Mouse (Mus musculus): ENCODE data around the gene Dhx57. TPM values are rescaled to one million over a fixed set of nuclear protein-coding genes. Genes with fewer than 3 reads are reported as not detected.
A peak's percentile ranks its signal among the peaks of the same experiment; 100 is the strongest.

Dhx57 gene
- polyA plus RNA-seq, 1 experiment from 2014 or later = 1.9 TPM

DNA sequence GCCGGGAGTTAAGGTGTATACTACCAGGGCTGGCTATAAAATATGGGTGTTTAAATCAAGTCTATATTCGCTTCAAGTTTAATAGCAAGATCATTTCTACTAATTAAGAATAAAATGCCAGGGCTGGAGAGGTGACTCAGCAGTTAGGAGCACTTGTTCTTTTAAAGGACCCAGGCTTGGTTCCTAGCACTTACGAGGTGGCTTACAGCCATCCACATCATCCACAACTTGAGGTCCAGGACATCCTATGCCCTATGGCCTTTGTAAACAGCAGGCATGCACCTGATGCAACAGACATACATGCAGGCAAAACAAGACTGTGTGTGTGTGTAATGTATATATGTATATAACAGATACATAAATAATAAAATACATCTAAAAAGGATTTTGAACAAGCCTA is 22.1 kb downstream of the Dhx57 start:
- TF ChIP-seq CTCF (IDR thresholded peaks at IDR 0.05; ENCODE audit: low read depth) = no peak
- no peak for TF ChIP-seq EP300 (IDR thresholded peaks at IDR 0.05; ENCODE audit: low read depth)
- 88% methylated on average over 3 of the region's 3 CpGs for WGBS (ENCODE audit: insufficient replicate concordance)

DNA sequence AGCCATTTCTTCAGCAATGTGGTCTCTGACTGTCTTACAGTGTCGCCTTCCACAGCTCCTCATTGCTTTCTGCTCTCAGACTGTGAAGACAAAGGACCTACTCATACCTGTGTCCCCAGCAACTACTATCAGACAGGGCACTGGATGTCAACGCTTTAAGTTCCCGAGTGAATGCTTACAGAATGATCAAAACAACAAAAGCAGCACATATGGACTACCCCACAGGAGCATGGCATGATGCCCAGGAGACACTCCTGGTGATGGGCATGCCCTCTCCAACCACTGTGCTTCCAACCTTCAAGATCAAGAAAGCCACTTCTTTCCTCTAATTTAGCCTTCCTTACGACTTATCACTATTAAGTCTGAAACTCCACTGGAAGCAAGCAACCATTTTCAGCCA is 23.2 kb downstream of the Dhx57 start:
- no peak overlapping the region for H3K4me3 ChIP-seq (ENCODE audit: low read depth, low read length)
- ATAC-seq = no peak
- no peak for DNase-seq
- TF ChIP-seq EP300 (IDR thresholded peaks at IDR 0.05; ENCODE audit: low read depth) = no peak
- TF ChIP-seq CTCF (IDR thresholded peaks at IDR 0.05; ENCODE audit: low read depth) = no peak
- 88% methylated on average over 4 of the region's 4 CpGs for WGBS (ENCODE audit: insufficient replicate concordance)
- H3K9me3 ChIP-seq (ENCODE audit: low read length) = peaks cover 3% of the 10 kb centered on the region; the same call in 1 of the 2 replicates
- no peak overlapping the region for H3K4me2 ChIP-seq (ENCODE audit: low read depth, low read length)
- no peak overlapping the region for H3K9ac ChIP-seq (replicated peaks)
- no peak overlapping the region for H3K27ac ChIP-seq (ENCODE audit: low read depth)
- no peaks in the 10 kb centered on the region for H3K27me3 ChIP-seq (ENCODE audit: insufficient read depth, low read length)
- H3K4me1 ChIP-seq (ENCODE audit: insufficient read depth) = 0 out of 2 replicates have a peak, but pooled peaks cover 2% of the 10 kb centered on the region
- peaks cover 51% of the 10 kb centered on the region for H3K36me3 ChIP-seq (replicated peaks; ENCODE audit: insufficient read depth, low read length)

More for the DNA sequence above, 22.1 kb downstream of the Dhx57 start:
- Histone ChIP-seq H3K4me3 (ENCODE audit: low read depth, low read length) (no peak overlapping the region), H3K27ac (ENCODE audit: low read depth) (no peak overlapping the region), H3K36me3 (replicated peaks; ENCODE audit: insufficient read depth, low read length) (peaks cover 46% of the 10 kb centered on the region), H3K4me2 (ENCODE audit: low read depth, low read length) (no peak overlapping the region), H3K9ac (replicated peaks) (no peak overlapping the region), H3K4me1 (ENCODE audit: insufficient read depth) (0 out of 2 replicates have a peak, but pooled peaks cover 2% of the 10 kb centered on the region), H3K9me3 (ENCODE audit: low read length) (peaks cover 3% of the 10 kb centered on the region; the same call in 1 of the 2 replicates), H3K27me3 (ENCODE audit: insufficient read depth, low read length) (no peaks in the 10 kb centered on the region)
- ATAC-seq (no peak), DNase-seq (no peak)

DNA sequence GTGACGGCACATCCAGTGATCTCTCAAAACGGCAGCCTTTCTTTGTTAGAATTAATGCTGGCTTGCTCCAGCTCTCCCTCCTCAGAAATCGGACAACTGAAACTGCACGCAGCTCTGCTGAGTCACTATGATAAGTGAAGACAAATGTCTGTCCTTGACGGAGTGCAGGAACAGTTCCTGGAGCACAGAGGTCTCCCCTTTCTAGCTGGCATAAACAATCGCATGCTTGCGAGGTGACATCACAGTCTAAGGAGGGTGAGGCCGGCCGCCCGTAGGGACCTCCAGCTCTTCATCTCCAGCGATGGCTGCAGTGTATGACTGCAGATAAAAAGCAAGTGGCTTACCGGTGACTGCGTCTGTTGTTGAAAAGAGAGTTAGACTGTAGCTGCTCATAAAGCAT is 35.1 kb downstream of the Dhx57 start:
- H3K4me2 ChIP-seq (ENCODE audit: low read depth, low read length) = no peak overlapping the region
- 0 out of 2 replicates have a peak overlapping the region, but pooled peaks have one; percentile 11 for H3K27ac ChIP-seq (ENCODE audit: low read depth)
- H3K9me3 ChIP-seq (ENCODE audit: low read length) = no peaks in the 10 kb centered on the region
- no peaks in the 10 kb centered on the region for H3K27me3 ChIP-seq (ENCODE audit: insufficient read depth, low read length)
- ATAC-seq = peak; percentile 54; the same call in 1 of the 2 replicates
- peaks cover 63% of the 10 kb centered on the region for H3K36me3 ChIP-seq (replicated peaks; ENCODE audit: insufficient read depth, low read length)
- DNase-seq = peak; percentile 25
- WGBS (ENCODE audit: insufficient replicate concordance) = 61% methylated on average over 13 of the region's 13 CpGs
- no peak for TF ChIP-seq CTCF (IDR thresholded peaks at IDR 0.05; ENCODE audit: low read depth)
- peak; percentile 22; the same call in 1 of the 2 replicates for TF ChIP-seq EP300 (IDR thresholded peaks at IDR 0.05; ENCODE audit: low read depth)
- H3K4me3 ChIP-seq (ENCODE audit: low read depth, low read length) = no peak overlapping the region
- no peaks in the 10 kb centered on the region for H3K4me1 ChIP-seq (ENCODE audit: insufficient read depth)
- H3K9ac ChIP-seq (replicated peaks) = no peak overlapping the region

DNA sequence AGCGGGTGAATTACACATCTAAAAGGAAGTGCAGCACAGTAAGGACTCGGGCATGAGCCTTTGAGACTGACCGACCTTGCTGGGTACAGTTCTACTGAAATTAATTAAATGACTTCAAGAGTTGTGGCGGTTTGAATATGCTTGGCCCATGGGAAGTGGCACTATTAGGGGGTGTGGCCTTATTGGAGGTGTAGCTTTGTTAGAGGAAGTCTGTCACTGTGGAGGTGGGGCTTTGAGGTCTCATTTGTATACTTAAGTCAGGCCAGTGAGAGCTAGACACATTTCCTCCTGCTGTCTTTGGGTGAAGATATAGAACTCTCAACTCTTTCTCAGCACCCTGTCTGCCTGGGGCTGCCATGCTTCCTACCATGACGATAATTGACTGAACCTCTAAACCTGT is 35.9 kb downstream of the Dhx57 start:
- no peaks in the 10 kb centered on the region for H3K4me1 ChIP-seq (ENCODE audit: insufficient read depth)
- WGBS (ENCODE audit: insufficient replicate concordance) = 89% methylated on average over 5 of the region's 5 CpGs
- no peak overlapping the region for H3K9ac ChIP-seq (replicated peaks)
- no peak overlapping the region for H3K4me2 ChIP-seq (ENCODE audit: low read depth, low read length)
- peak overlapping the region; percentile 11; the same call in 1 of the 2 replicates for H3K27ac ChIP-seq (ENCODE audit: low read depth)
- no peak overlapping the region for H3K4me3 ChIP-seq (ENCODE audit: low read depth, low read length)
- H3K9me3 ChIP-seq (ENCODE audit: low read length) = no peaks in the 10 kb centered on the region
- DNase-seq (no peak), ATAC-seq (no peak)
- H3K27me3 ChIP-seq (ENCODE audit: insufficient read depth, low read length) = no peaks in the 10 kb centered on the region
- TF ChIP-seq CTCF (IDR thresholded peaks at IDR 0.05; ENCODE audit: low read depth) (no peak), EP300 (IDR thresholded peaks at IDR 0.05; ENCODE audit: low read depth) (no peak)
- peaks cover 66% of the 10 kb centered on the region for H3K36me3 ChIP-seq (replicated peaks; ENCODE audit: insufficient read depth, low read length)

DNA sequence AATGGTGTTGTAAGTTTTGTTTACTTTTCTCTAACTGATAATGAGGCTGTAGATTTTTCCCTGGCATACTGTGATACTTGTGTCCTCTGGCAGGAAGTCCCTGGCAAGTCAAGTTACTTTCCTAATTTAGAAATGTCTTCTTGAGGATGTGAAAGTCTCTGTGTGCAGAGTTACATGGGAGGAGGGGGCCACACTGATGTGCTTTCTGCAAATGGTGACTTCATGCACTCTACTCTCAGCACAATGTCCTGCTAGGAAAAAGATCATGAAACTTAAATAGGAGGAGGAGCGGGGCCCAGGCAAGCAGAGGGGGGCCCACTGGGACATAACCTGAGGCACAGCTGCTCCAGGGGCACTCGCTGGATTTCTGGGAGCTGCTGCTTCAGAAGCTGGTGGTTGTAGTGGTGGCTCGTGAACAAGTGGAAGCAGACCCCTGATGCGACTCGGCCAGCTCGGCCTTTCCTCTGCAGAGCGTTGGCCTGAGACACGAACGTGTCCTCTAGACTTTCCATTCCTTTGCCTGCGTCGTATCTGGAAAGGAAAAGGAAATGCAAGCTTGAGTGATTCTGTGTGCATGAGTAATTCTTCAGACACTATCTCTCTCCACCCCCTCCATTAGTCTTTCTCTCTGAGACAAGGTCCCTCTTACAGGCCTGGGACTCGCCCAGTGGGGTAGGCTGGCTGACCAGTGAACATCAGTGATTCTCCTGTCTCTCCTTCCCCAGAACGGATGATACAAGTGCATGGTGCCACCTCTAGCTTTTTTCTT is 37.3 kb downstream of the Dhx57 start:
- H3K36me3 ChIP-seq (replicated peaks; ENCODE audit: insufficient read depth, low read length) = peaks cover 64% of the 10 kb centered on the region
- no peak overlapping the region for H3K4me3 ChIP-seq (ENCODE audit: low read depth, low read length)
- H3K4me2 ChIP-seq (ENCODE audit: low read depth, low read length) = 0 out of 2 replicates have a peak overlapping the region, but pooled peaks have one; percentile 42
- H3K9me3 ChIP-seq (ENCODE audit: low read length) = no peaks in the 10 kb centered on the region
- DNase-seq (no peak), ATAC-seq (peak; percentile 71)
- TF ChIP-seq EP300 (IDR thresholded peaks at IDR 0.05; ENCODE audit: low read depth) (no peak), CTCF (IDR thresholded peaks at IDR 0.05; ENCODE audit: low read depth) (no peak)
- H3K27ac ChIP-seq (ENCODE audit: low read depth) = peak overlapping the region; percentile 82
- no peaks in the 10 kb centered on the region for H3K27me3 ChIP-seq (ENCODE audit: insufficient read depth, low read length)
- H3K9ac ChIP-seq (replicated peaks) = no peak overlapping the region
- 64% methylated on average over 13 of the region's 13 CpGs for WGBS (ENCODE audit: insufficient replicate concordance)
- H3K4me1 ChIP-seq (ENCODE audit: insufficient read depth) = no peaks in the 10 kb centered on the region

DNA sequence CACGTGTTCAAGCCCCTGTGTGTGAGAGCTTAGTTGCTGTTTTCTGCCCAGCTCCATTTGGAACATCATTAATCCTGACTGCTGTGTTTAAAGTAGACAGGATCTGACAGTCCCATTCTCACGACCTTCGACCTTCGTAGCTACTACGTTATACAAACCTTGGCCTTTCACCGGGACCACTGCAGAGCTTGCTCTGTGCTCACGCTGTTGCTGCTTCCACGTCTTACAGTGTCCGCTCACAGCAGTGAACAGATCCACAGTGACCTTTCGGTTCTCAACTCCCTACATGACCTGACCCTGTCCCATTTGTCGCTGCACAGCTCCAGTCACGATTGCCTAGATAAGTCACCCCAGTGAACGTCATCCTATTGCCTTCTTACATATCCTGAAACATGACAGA is 47.2 kb downstream of the Dhx57 start:
- H3K27me3 ChIP-seq (ENCODE audit: insufficient read depth, low read length) = no peaks in the 10 kb centered on the region
- H3K9ac ChIP-seq (replicated peaks) = no peak overlapping the region
- no peak for TF ChIP-seq EP300 (IDR thresholded peaks at IDR 0.05; ENCODE audit: low read depth)
- TF ChIP-seq CTCF (IDR thresholded peaks at IDR 0.05; ENCODE audit: low read depth) = no peak
- H3K36me3 ChIP-seq (replicated peaks; ENCODE audit: insufficient read depth, low read length) = peaks cover 41% of the 10 kb centered on the region
- ATAC-seq (peak; percentile 82), DNase-seq (no peak)
- no peak overlapping the region for H3K4me2 ChIP-seq (ENCODE audit: low read depth, low read length)
- no peaks in the 10 kb centered on the region for H3K9me3 ChIP-seq (ENCODE audit: low read length)
- H3K4me3 ChIP-seq (ENCODE audit: low read depth, low read length) = no peak overlapping the region
- 0 out of 2 replicates have a peak, but pooled peaks cover 3% of the 10 kb centered on the region for H3K4me1 ChIP-seq (ENCODE audit: insufficient read depth)
- H3K27ac ChIP-seq (ENCODE audit: low read depth) = peak overlapping the region; percentile 3; the same call in 1 of the 2 replicates
- 65% methylated on average over 13 of the region's 13 CpGs for WGBS (ENCODE audit: insufficient replicate concordance)

Measured in liver, postnatal 0 days (tissue).